Mouse (Mus musculus) thymus, postnatal 25 days (tissue): ENCODE data around the gene Olfr1459.

ENCODE experiments used
- DNase-seq: peaks from one replicate; pipeline ENCODE4 v3.0.0; 2022

Olfr1459 gene

GRCm38 (mm10) chr19:13149449-13149848 is at the start of gene Olfr1459:
Gene Olfr1459, minus strand, starts transcription at chr19:13149549.
- no peak for DNase-seq

- no peak for DNase-seq
Measured at GRCm38 (mm10) chr19:13185434-13185833, 36.1 kb upstream of the Olfr1459 start, which contains the start of gene Olfr1462. Gene Olfr1462, plus strand, starts transcription at chr19:13185734.

- DNase-seq, result no peak
Measured at GRCm38 (mm10) chr19:13162700-13163099, 13.4 kb upstream of the Olfr1459 start, which contains the start of gene Olfr1461. Gene Olfr1461, plus strand, starts transcription at chr19:13163000.

GRCm38 (mm10) chr19:13106675-13107074 is 42.7 kb downstream of the Olfr1459 start, which contains the start of gene Olfr1458:
Gene Olfr1458, minus strand, starts transcription at chr19:13106775.
- DNase-seq, result no peak

GRCm38 (mm10) chr19:13097791-13098190 is 51.6 kb downstream of the Olfr1459 start, which contains the start of gene Olfr1457:
Gene Olfr1457, minus strand, starts transcription at chr19:13097891.
- no peak for DNase-seq

- no peak for DNase-seq
Measured at GRCm38 (mm10) chr19:13093908-13094307, 55.4 kb downstream of the Olfr1459 start.
